Mouse (Mus musculus) left cerebral cortex, adult 2 months (tissue): ENCODE results near the gene Spp2. TPM values are rescaled to one million over a fixed set of nuclear protein-coding genes. Genes with fewer than 3 reads are reported as not detected.

Experiments
- DNase-seq, 2 experiments: peaks; one replicate each; pipeline ENCODE4 v3.0.0; 2021 to 2022; ENCODE audit warnings: low spot score in 2 of 2, mixed read lengths in 1 of 2; ENCODE audit errors: extremely low spot score in 1 of 2
- H3K27ac ChIP-seq: fragments of 200-600 bp; 2 replicates; pipeline ENCODE4 v1.8.1; 2022
- H3K4me3 ChIP-seq: fragments of 200-600 bp; 2 replicates; pipeline ENCODE4 v1.8.1; 2022
- CTCF ChIP-seq: fragments of 200-600 bp; IDR thresholded peaks from 2 replicates; pipeline ENCODE4 v1.8.1; 2022; ENCODE audit warnings: antibody characterized with exemption, mild to moderate bottlenecking, moderate library complexity
- intact Hi-C: fragments of 180-260 bp; cut with DNase I; formaldehyde crosslinking; loops from one replicate; pipeline ENCODE4 v1.15.1; 2025
- total RNA-seq, 2 experiments: library from RNA; stranded (reverse); gene quantifications; 2 replicates each; pipeline ENCODE4 v1.2.3; 2021

Gene Spp2
- total RNA-seq, 2 experiments from 2014 or later: not detected

DNA sequence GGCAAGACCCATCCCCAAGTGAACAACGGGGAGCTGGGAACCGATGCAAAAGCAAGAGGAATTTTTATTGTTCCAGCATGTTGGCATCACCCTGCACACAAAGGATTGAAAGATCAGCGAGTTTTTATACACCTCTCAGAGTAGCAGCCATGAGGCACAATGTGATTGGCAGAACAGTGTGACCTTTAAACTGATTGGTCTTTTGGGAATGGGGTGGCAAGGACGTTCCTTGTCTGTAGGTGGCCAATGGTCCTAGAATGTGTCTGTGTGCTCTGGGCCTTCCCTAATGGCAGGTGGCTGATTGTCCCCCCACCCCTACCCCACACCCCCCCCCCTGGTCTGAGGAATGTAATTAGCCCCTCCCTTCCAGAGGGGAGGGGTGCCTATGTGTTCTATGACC is 52.4 kb downstream of the Spp2 start:
- intact Hi-C loops: loop anchor here (5.0 kb wide), 1 partner anchor 103 kb away; no protein-coding TSS in a partner anchor
- no peak for DNase-seq
- no peak overlapping the region for H3K4me3 ChIP-seq
- no peak for TF ChIP-seq CTCF
- H3K27ac ChIP-seq: no peak overlapping the region

- intact Hi-C loops: loop anchor here (5.0 kb wide), 1 partner anchor 103 kb away; no protein-coding TSS in a partner anchor
- no peak for DNase-seq
- no peak for TF ChIP-seq CTCF
These were observed 52.9 kb downstream of the Spp2 start for GRCm38 (mm10) chr1:88459655-88460054.

GRCm38 (mm10) chr1:88461096-88461495 is 54.3 kb downstream of the Spp2 start:
- intact Hi-C loops: no loop called here
- no peak overlapping the region for H3K27ac ChIP-seq
- TF ChIP-seq CTCF: no peak

More at GRCm38 (mm10) chr1:88459655-88460054, 52.9 kb downstream of the Spp2 start:
- Histone ChIP-seq H3K4me3 (no peak overlapping the region), H3K27ac (no peak overlapping the region)

GRCm38 (mm10) chr1:88462484-88462883 is 55.7 kb downstream of the Spp2 start:
- H3K4me3 ChIP-seq: no peak overlapping the region
- TF ChIP-seq CTCF: no peak
- intact Hi-C loops: no loop called here

More at GRCm38 (mm10) chr1:88461096-88461495, 54.3 kb downstream of the Spp2 start:
- no peak for DNase-seq
- no peak overlapping the region for H3K4me3 ChIP-seq

DNA sequence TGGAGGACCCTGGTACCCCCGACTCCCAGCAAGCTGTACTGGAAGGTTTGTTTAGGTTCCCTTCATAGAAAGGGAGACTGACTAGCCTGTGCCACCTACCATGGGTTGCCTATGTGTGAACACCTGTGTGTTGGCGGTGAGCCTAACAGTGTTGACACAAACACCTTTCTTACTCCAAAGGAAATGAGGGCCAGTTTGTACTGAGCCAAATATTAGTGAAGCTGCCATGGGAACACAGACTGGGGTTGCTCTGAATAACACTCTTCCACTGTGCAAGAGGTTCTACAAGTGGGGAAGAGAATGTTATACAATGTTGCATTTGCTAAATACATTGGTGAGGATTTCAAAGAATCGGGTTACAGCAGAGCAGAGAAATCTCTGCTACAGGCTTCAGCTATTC is 56.5 kb downstream of the Spp2 start:
- Histone ChIP-seq H3K4me3 (no peak overlapping the region), H3K27ac (no peak overlapping the region)
- intact Hi-C loops: no loop called here
- no peak for TF ChIP-seq CTCF
- DNase-seq: no peak

More at GRCm38 (mm10) chr1:88462484-88462883, 55.7 kb downstream of the Spp2 start:
- no peak for DNase-seq
- no peak overlapping the region for H3K27ac ChIP-seq

DNA sequence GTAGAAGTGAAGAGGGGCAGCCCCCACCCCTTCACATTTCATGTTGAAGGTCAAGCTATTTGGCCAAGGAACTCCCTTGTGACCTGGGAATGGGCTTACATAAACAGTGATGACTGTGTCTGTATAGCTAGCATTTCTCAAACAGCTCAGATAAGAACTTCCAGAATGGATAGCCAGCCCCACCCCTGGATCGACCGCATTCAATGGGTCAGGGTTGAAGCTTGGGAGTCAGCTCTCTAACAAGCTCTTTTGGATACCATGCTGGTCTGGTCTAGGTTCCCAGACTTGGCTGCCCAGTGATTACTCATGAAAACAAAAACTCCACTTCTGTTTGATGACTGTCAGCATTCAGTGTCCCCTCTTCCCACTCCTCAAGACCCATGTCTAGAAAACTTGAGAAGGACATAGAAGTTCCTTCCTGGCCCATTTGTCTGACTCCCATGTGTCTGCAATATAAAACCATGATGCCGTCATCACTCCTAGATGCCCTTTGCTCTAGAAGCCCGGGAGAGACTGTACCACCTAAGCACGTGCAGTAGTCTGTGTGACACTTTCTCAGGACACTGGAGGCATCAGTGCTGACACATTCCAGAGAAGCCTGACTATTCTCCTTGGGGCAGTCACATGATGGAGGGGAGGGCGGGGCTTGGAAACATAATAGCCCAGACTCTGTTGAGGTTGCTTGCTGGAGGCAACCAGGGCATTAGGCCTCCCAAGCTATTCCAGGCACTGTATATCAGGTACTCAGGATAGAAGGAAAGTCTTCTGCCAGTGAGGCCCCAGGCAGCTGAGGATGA is 57.5 kb downstream of the Spp2 start:
- intact Hi-C loops: loop anchor here (2.0 kb wide), 1 partner anchor 240 kb away; no protein-coding TSS in a partner anchor
- no peak for DNase-seq
- no peak overlapping the region for H3K27ac ChIP-seq
- TF ChIP-seq CTCF: no peak
- H3K4me3 ChIP-seq: no peak overlapping the region

DNA sequence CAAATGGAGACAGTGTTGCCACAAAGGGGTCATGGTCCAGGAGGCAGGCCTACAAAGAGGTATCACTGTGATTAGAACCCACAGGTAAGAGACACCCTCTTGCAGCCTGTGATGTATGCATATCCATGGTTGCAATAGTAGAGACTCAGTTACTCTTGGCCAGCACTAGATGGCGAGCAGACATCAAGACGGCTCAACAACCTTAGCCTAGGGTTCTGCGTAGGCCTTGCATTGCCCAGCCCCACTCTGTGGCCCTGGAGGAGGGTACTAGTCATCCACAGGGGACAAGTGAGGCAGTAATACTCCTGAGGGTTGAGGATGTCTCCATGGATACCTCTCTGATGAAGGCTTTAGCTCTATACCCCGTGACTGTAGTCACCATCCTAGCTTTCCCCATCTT is 59.0 kb downstream of the Spp2 start:
- Histone ChIP-seq H3K4me3 (no peak overlapping the region), H3K27ac (no peak overlapping the region)
- no peak for DNase-seq
- peak; percentile 55 for TF ChIP-seq CTCF
- intact Hi-C loops: loop anchor here (2.0 kb wide), 1 partner anchor 239 kb away; no protein-coding TSS in a partner anchor

DNA sequence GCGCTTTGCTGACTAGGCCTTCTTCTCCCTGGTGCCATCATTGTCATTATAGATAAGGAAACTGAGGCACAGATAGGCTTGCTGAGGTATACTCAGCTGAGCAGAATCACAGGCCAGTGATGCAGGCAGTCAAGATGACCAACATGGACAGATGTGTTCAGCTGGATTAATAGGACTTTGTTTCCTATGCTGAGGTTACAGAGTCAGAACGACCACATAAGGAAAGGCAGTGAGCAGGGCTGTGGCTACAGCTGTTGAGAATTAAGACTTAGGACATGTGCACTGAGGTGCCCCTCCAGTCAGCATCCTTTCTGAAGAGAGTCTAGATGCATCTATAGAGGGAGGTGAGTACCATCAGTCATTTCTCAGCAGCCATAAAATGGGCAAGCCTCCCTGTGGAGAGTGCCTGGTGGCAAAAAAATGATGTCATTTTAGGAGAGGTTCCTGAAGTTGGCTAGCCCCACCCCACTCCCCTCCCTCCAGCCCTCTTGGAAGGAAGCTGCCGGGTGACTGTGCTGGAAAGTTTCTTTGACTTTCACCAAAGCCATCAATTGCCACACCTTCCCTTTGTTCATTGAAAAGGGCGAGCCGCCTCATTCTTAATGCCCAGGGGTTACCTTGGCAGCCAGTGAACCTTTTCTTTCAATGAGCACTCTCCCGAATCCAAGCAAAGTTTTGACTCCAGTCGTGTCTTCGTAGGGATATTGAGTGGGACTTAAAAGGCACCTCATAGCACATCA is 59.7 kb downstream of the Spp2 start:
- Histone ChIP-seq H3K4me3 (no peak overlapping the region), H3K27ac (no peak overlapping the region)
- intact Hi-C loops: no loop called here
- TF ChIP-seq CTCF: no peak
- no peak for DNase-seq

DNA sequence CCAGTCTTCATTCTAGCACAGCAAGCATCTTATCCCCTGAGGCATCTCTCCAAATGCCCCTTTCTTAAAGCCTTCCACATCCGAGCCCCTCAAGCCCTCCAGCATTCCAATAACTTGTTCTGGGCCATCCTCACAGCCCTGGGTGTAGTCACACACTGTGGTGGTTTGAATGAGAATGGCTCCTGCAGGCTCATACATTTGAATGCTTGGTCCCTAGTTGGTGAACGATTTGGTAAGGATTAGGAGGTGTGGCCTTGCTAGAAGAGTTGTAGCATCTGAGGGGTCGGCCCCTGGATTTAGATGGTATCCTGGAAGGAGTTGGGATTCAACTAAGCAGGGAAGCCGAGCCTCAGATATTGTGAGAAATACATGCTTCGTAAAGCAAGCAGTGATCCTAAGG is 61.1 kb downstream of the Spp2 start:
- no peak for TF ChIP-seq CTCF
- Histone ChIP-seq H3K4me3 (no peak overlapping the region), H3K27ac (no peak overlapping the region)
- intact Hi-C loops: no loop called here
- no peak for DNase-seq

DNA sequence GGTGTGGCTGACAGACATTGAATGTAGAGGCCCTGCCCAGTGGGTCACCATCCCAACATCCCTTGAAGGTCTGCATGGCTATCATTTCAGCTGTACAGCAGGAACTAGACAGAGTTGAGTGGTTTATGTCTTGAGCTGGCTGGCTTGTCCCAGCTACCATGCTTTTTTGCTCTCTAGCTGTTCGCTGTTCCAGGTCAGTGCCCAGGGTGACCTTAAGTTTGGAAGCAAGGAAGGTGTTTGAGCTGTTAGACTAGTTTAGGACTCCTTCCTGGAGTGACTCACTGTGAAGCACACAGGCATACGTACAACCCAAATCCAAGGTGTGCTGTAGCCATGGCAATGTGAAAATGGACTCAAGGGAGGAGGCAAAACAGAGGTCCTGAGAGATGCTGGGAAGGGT is 61.6 kb downstream of the Spp2 start:
- no peak for DNase-seq
- Histone ChIP-seq H3K27ac (no peak overlapping the region), H3K4me3 (no peak overlapping the region)
- intact Hi-C loops: no loop called here
- no peak for TF ChIP-seq CTCF

GRCm38 (mm10) chr1:88469746-88470145 is 63.0 kb downstream of the Spp2 start:
- DNase-seq: no peak
- TF ChIP-seq CTCF: no peak
- intact Hi-C loops: no loop called here
- no peak overlapping the region for H3K4me3 ChIP-seq
- H3K27ac ChIP-seq: no peak overlapping the region

GRCm38 (mm10) chr1:88472258-88472657 is 65.5 kb downstream of the Spp2 start:
- TF ChIP-seq CTCF: no peak
- Histone ChIP-seq H3K4me3 (no peak overlapping the region), H3K27ac (no peak overlapping the region)
- intact Hi-C loops: no loop called here
- DNase-seq: no peak
